In genomic region chr16:22656533-22657444, GRCm38 (mm10) we compare ENCODE assay signal across 8 mouse cellular contexts. TPM values are rescaled to one million over a fixed set of nuclear protein-coding genes. Genes with fewer than 3 reads are reported as not detected.
DNase-seq lines count a peak whose midpoint lies in the region; ATAC-seq and TF ChIP-seq lines count a peak whose summit lies in the region.

Gene Dgkg (minus strand): TSS chr16:22657221.

- H3K9me3 ChIP-seq in intestine, postnatal 0 days (ENCODE audit: control insufficient read depth) = no peaks in the 10 kb centered on the region

- DNase-seq in adrenal gland, postnatal 10 days = peak; percentile 52
- peak; percentile 36 for DNase-seq in embryo, embryonic 10 days (ENCODE audit: low spot score)
- peak; percentile 96 for DNase-seq in heart, adult 11 months
- DNase-seq in left cerebral cortex, postnatal 4 days = peak; percentile 12

- intact Hi-C loops in left cerebral cortex, postnatal 4 days (cut with DNase I) = no loop called here

- WGBS in intestine, postnatal 0 days = 2% methylated on average over 63 of the region's 63 CpGs
- 1% methylated on average over 63 of the region's 63 CpGs for WGBS in small intestine, adult 2 months

- no peaks in the 10 kb centered on the region for H3K36me3 ChIP-seq in intestine, postnatal 0 days (ENCODE audit: control insufficient read depth, insufficient read depth)
- H3K36me3 ChIP-seq in small intestine, adult 2 months (ENCODE audit: control insufficient read depth, insufficient read depth, low read length) = no peaks in the 10 kb centered on the region

- peak within 1 kb of the TSS; percentile 4; the same call in 1 of the 2 replicates for H3K9ac ChIP-seq in intestine, postnatal 0 days (ENCODE audit: low read depth, low read length)

- H3K27me3 ChIP-seq in intestine, postnatal 0 days (replicated peaks; ENCODE audit: control insufficient read depth, insufficient read depth, low read length) = peaks cover 12% of the 10 kb centered on the region
- peaks cover 10% of the 10 kb centered on the region for H3K27me3 ChIP-seq in small intestine, adult 2 months (ENCODE audit: control insufficient read depth, insufficient read depth, low read length)

- peak within 1 kb of the TSS; percentile 87 for H3K4me2 ChIP-seq in intestine, postnatal 0 days (replicated peaks; ENCODE audit: low read depth)

- no peak within 1 kb of the TSS for H3K27ac ChIP-seq in intestine, postnatal 0 days (ENCODE audit: low read depth, low read length)
- H3K27ac ChIP-seq in small intestine, adult 2 months (ENCODE audit: insufficient read depth, low read depth, low read length) = no peak within 1 kb of the TSS

- ATAC-seq in intestine, postnatal 0 days = peak; percentile 49; the same call in 1 of the 2 replicates
- peak; percentile 18; the same call in 1 of the 2 replicates for ATAC-seq in megakaryocyte-erythroid progenitor cell, adult 5-6 weeks (replicated peaks; ENCODE audit: low FRiP score, low TSS enrichment, poor library complexity, severe bottlenecking)
- ATAC-seq in activated CD4-positive, CD25-positive, alpha-beta regulatory T cell, adult 4 months = no peak

- no peaks in the 10 kb centered on the region; the same call in 1 of the 2 replicates for H3K4me1 ChIP-seq in intestine, postnatal 0 days (replicated peaks; ENCODE audit: control insufficient read depth, insufficient read depth, low read length)
- H3K4me1 ChIP-seq in small intestine, adult 2 months (ENCODE audit: control insufficient read depth, insufficient read depth, insufficient read length, low read length) = peaks cover 4% of the 10 kb centered on the region; the same call in 1 of the 2 replicates

- peak within 1 kb of the TSS; percentile 49 for H3K4me3 ChIP-seq in intestine, postnatal 0 days (ENCODE audit: low read depth, low read length)
- peak within 1 kb of the TSS; percentile 54 for H3K4me3 ChIP-seq in small intestine, adult 2 months (ENCODE audit: low read depth, low read length)

- TF ChIP-seq POLR2A in small intestine, adult 2 months (IDR thresholded peaks at IDR 0.05; ENCODE audit: low read depth, low read length) = no peak

- TF ChIP-seq CTCF in intestine, postnatal 0 days (IDR thresholded peaks at IDR 0.05; ENCODE audit: low read depth) = no peak
- TF ChIP-seq CTCF in small intestine, adult 2 months (IDR thresholded peaks at IDR 0.05; ENCODE audit: extremely low read depth, insufficient read length, insufficient replicate concordance, low read depth, low read length) = no peak

RNA-seq across cellular contexts. Expression of gene Dgkg, which starts in this region (rescaled TPM):
- total RNA-seq in adrenal gland, postnatal 10 days (2021) = 1 to 10 TPM; 2.3 to 3.1 TPM
- 3.5 and 4.5 TPM in 2 replicates for polyA plus RNA-seq in intestine, postnatal 0 days (2015; fragmentation: Nextera tagmentation; extraction: Ambion mirVana)
- total RNA-seq in left cerebral cortex, postnatal 4 days (2021) = 10 to 100 TPM; 18.9 to 21.5 TPM
- 0.66 and 1.2 TPM in 2 replicates for total RNA-seq in megakaryocyte-erythroid progenitor cell, adult 5-6 weeks (2014; fragmentation: Nextera tagmentation)
- total RNA-seq in megakaryocyte-erythroid progenitor cell, adult 5-6 weeks (2017) = 0.38 and 1.1 TPM in 2 replicates
- 0.18 and 0.51 TPM in 2 replicates for polyA plus RNA-seq in small intestine, adult 2 months (2012; rRNA removed)
- polyA plus RNA-seq in activated CD4-positive, CD25-positive, alpha-beta regulatory T cell, adult 4 months (2017; shearing (Covaris generic)) = under 1 TPM; 0.46 to 0.57 TPM

Comparison
In these comparisons a context has a peak if more than half of its experiments do, and no peak if none do; other contexts are left out.
1. RNA of gene Dgkg (total RNA-seq): 18.9 to 21.5 TPM in left cerebral cortex, postnatal 4 days; 2.3 to 3.1 TPM in adrenal gland, postnatal 10 days and 0.38 to 1.2 TPM in megakaryocyte-erythroid progenitor cell, adult 5-6 weeks; every median in the first group is over 4 times any median in the second.
2. DNase-seq: peak in every context shown above with its lines; median percentile 96 in heart, adult 11 months; 52 in adrenal gland, postnatal 10 days; 36 in embryo, embryonic 10 days; 12 in left cerebral cortex, postnatal 4 days.